Mouse (Mus musculus): Measurements from ENCODE around the gene Gmds. TPM values are rescaled to one million over a fixed set of nuclear protein-coding genes. Genes with fewer than 3 reads are reported as not detected.

Gene Gmds
- total and polyA plus RNA-seq, 2 experiments from 2014 or later = 13.7 to 31.9 TPM

GRCm38 (mm10) chr13:31807736-31808115, 530.8 kb downstream of the Gmds start:
- TF ChIP-seq CTCF (IDR thresholded peaks at IDR 0.05; ENCODE audit: low read depth) = no peak
- Histone ChIP-seq H3K27ac (peak overlapping the region; percentile 69; the same call in 1 of the 2 replicates), H3K36me3 (ENCODE audit: insufficient read depth, low read length) (no peaks in the 10 kb centered on the region), H3K4me1 (ENCODE audit: insufficient read depth, low read length) (no peaks in the 10 kb centered on the region), H3K4me2 (ENCODE audit: low read depth, low read length) (peak overlapping the region; percentile 62), H3K9me3 (ENCODE audit: low read length) (no peaks in the 10 kb centered on the region), H3K9ac (replicated peaks; ENCODE audit: low read length) (peak overlapping the region; percentile 50; the same call in 1 of the 2 replicates), H3K4me3 (ENCODE audit: low read length) (peak overlapping the region; percentile 42), H3K27me3 (ENCODE audit: insufficient read depth, low read length) (peaks cover 60% of the 10 kb centered on the region)
- DNase-seq (ENCODE audit: low spot score) (no peak), ATAC-seq (no peak)
- WGBS = 2% methylated on average over 28 of the region's 47 CpGs

- Histone ChIP-seq H3K4me1 (ENCODE audit: insufficient read depth, low read length) (no peaks in the 10 kb centered on the region), H3K4me2 (ENCODE audit: low read depth, low read length) (peak overlapping the region; percentile 62), H3K36me3 (ENCODE audit: insufficient read depth, low read length) (no peaks in the 10 kb centered on the region), H3K27me3 (ENCODE audit: insufficient read depth, low read length) (peaks cover 58% of the 10 kb centered on the region), H3K4me3 (ENCODE audit: low read length) (peak overlapping the region; percentile 42), H3K27ac (peak overlapping the region; percentile 69), H3K9me3 (ENCODE audit: low read length) (no peaks in the 10 kb centered on the region), H3K9ac (replicated peaks; ENCODE audit: low read length) (peak overlapping the region; percentile 50)
- DNase-seq (ENCODE audit: low spot score) (no peak), ATAC-seq (peak; percentile 41)
- 1% methylated on average over 89 of the region's 101 CpGs for WGBS
- no peak for TF ChIP-seq CTCF (IDR thresholded peaks at IDR 0.05; ENCODE audit: low read depth)
Observed at GRCm38 (mm10) chr13:31806890-31807735, 531.4 kb downstream of the Gmds start.

- H3K27me3 ChIP-seq (ENCODE audit: insufficient read depth, low read length) = peaks cover 59% of the 10 kb centered on the region
- no peaks in the 10 kb centered on the region for H3K4me1 ChIP-seq (ENCODE audit: insufficient read depth, low read length)
- 1% methylated on average over 39 of the region's 40 CpGs for WGBS
- H3K9me3 ChIP-seq (ENCODE audit: low read length) = no peaks in the 10 kb centered on the region
- H3K4me2 ChIP-seq (ENCODE audit: low read depth, low read length) = peak within 1 kb of the TSS; percentile 62
- no peaks in the 10 kb centered on the region for H3K36me3 ChIP-seq (ENCODE audit: insufficient read depth, low read length)
- H3K27ac ChIP-seq = peak within 1 kb of the TSS; percentile 69
- peak; percentile 83 for ATAC-seq
- DNase-seq (ENCODE audit: low spot score) = peak; percentile 77
- H3K9ac ChIP-seq (replicated peaks; ENCODE audit: low read length) = peak within 1 kb of the TSS; percentile 50
- no peak for TF ChIP-seq CTCF (IDR thresholded peaks at IDR 0.05; ENCODE audit: low read depth)
- H3K4me3 ChIP-seq (ENCODE audit: low read length) = peak within 1 kb of the TSS; percentile 42
Observed at GRCm38 (mm10) chr13:31806428-31806832, 532.1 kb downstream of the Gmds start, which contains the start of gene Foxc1. Gene Foxc1 (plus strand): TSS chr13:31806633.

- H3K9ac ChIP-seq (replicated peaks; ENCODE audit: low read length) = 0 out of 2 replicates have a peak overlapping the region, but pooled peaks have one; percentile 9
- H3K27me3 ChIP-seq (ENCODE audit: insufficient read depth, low read length) = peaks cover 64% of the 10 kb centered on the region
- no peak for TF ChIP-seq CTCF (IDR thresholded peaks at IDR 0.05; ENCODE audit: low read depth)
- H3K27ac ChIP-seq = peak overlapping the region; percentile 48; the same call in 1 of the 2 replicates
- ATAC-seq = no peak; the same call in 1 of the 2 replicates
- no peaks in the 10 kb centered on the region for H3K36me3 ChIP-seq (ENCODE audit: insufficient read depth, low read length)
- DNase-seq (ENCODE audit: low spot score) = no peak
- no peaks in the 10 kb centered on the region for H3K4me1 ChIP-seq (ENCODE audit: insufficient read depth, low read length)
- peak overlapping the region; percentile 42 for H3K4me3 ChIP-seq (ENCODE audit: low read length)
- WGBS = 3% methylated on average over 32 of the region's 34 CpGs
- peak overlapping the region; percentile 62 for H3K4me2 ChIP-seq (ENCODE audit: low read depth, low read length)
- H3K9me3 ChIP-seq (ENCODE audit: low read length) = no peaks in the 10 kb centered on the region
Observed at GRCm38 (mm10) chr13:31805831-31806427, 532.6 kb downstream of the Gmds start.

- H3K4me3 ChIP-seq (ENCODE audit: low read length) = no peak overlapping the region
- no peak for DNase-seq (ENCODE audit: low spot score)
- no peak overlapping the region for H3K9ac ChIP-seq (replicated peaks; ENCODE audit: low read length)
- WGBS = 2% methylated on average over 7 of the region's 7 CpGs
- no peak for TF ChIP-seq CTCF (IDR thresholded peaks at IDR 0.05; ENCODE audit: low read depth)
- no peaks in the 10 kb centered on the region for H3K4me1 ChIP-seq (ENCODE audit: insufficient read depth, low read length)
- no peaks in the 10 kb centered on the region for H3K36me3 ChIP-seq (ENCODE audit: insufficient read depth, low read length)
- no peak overlapping the region for H3K27ac ChIP-seq
- H3K4me2 ChIP-seq (ENCODE audit: low read depth, low read length) = no peak overlapping the region
- H3K27me3 ChIP-seq (ENCODE audit: insufficient read depth, low read length) = peaks cover 70% of the 10 kb centered on the region
- no peaks in the 10 kb centered on the region for H3K9me3 ChIP-seq (ENCODE audit: low read length)
- no peak for ATAC-seq
Observed at GRCm38 (mm10) chr13:31804571-31804970, 534.0 kb downstream of the Gmds start.

- ATAC-seq (no peak), DNase-seq (ENCODE audit: low spot score) (no peak)
- H3K27ac ChIP-seq = no peak overlapping the region
- no peaks in the 10 kb centered on the region for H3K9me3 ChIP-seq (ENCODE audit: low read length)
- H3K4me1 ChIP-seq (ENCODE audit: insufficient read depth, low read length) = no peaks in the 10 kb centered on the region
- H3K27me3 ChIP-seq (ENCODE audit: insufficient read depth, low read length) = peaks cover 76% of the 10 kb centered on the region
- no peaks in the 10 kb centered on the region for H3K36me3 ChIP-seq (ENCODE audit: insufficient read depth, low read length)
- H3K4me3 ChIP-seq (ENCODE audit: low read length) = no peak overlapping the region
- no peak overlapping the region for H3K9ac ChIP-seq (replicated peaks; ENCODE audit: low read length)
- TF ChIP-seq CTCF (IDR thresholded peaks at IDR 0.05; ENCODE audit: low read depth) = no peak
- H3K4me2 ChIP-seq (ENCODE audit: low read depth, low read length) = peak overlapping the region; percentile 8; the same call in 1 of the 2 replicates
- 2% methylated on average over 29 of the region's 31 CpGs for WGBS
Observed at GRCm38 (mm10) chr13:31803166-31804093, 535.1 kb downstream of the Gmds start.
